Mouse (Mus musculus) layer of hippocampus, adult 2 months (tissue): ENCODE results near the gene Rxfp2. TPM values are rescaled to one million over a fixed set of nuclear protein-coding genes. Genes with fewer than 3 reads are reported as not detected.

Experiments used
- DNase-seq, 2 experiments: peaks; one replicate each; pipeline ENCODE4 v3.0.0; 2022; ENCODE audit warnings: low spot score in 2 of 2
- H3K27ac ChIP-seq: fragments of 200-600 bp; 2 replicates; pipeline ENCODE4 v1.8.1; 2022
- H3K4me3 ChIP-seq: fragments of 200-600 bp; 2 replicates; pipeline ENCODE4 v1.8.1; 2022; ENCODE audit warnings: mild to moderate bottlenecking
- CTCF ChIP-seq: fragments of 200-600 bp; conservative IDR thresholded peaks from 2 replicates; pipeline ENCODE4 v1.8.1; 2022; ENCODE audit warnings: antibody characterized with exemption, mild to moderate bottlenecking, moderate library complexity
- total RNA-seq, 2 experiments: library from RNA; stranded (reverse); gene quantifications; 2 replicates each; pipeline ENCODE4 v1.2.3; 2021

Rxfp2 gene
- total RNA-seq, 2 experiments from 2014 or later: 0.29 TPM; not detected in 1

DNA sequence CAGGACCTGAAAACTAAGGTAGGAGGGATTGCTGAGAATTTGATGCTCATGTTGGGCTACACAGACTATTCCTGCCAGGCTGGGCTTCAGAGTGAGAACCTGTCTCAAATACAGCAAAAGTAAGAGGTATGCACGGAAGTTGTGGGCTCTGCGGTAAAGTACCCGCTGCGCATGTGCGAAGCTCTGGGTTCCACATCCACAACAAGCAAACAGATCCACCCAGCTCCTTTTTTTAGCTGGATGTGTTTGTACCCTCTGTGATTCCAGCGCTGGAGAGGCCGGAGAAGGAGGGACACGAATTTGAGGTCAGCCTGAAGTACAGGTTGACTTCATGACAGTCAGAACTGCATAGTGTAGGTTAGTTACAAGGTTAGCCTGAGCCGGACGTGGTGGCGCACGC is 80.3 kb downstream of the Rxfp2 start:
- DNase-seq: no peak
- H3K4me3 ChIP-seq: no peak overlapping the region
- H3K27ac ChIP-seq: no peak overlapping the region
- no peak for TF ChIP-seq CTCF

- TF ChIP-seq CTCF: no peak
- DNase-seq: no peak
- H3K27ac ChIP-seq: peak overlapping the region; percentile 48
Measured at GRCm38 (mm10) chr5:150101789-150102188, 83.3 kb downstream of the Rxfp2 start.

DNA sequence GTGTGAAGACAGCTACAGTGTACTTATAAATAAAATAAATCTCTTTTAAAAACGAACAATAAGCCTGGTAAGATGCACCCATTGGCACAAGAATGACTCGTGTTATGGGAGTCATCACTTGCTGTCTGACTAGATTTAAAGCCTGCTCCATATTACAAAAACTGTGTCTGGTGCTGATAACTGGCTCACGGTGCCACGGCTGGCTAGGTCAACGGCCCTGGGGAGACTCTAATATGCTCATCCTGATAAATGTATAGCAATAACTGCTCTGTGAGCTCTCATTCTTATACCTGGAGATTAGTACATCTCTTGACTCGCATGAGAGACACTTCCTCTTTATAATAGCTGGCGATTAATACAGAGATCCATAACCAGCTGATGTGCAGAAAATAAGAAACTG is 87.9 kb downstream of the Rxfp2 start:
- no peak for DNase-seq

More at GRCm38 (mm10) chr5:150101789-150102188, 83.3 kb downstream of the Rxfp2 start:
- no peak overlapping the region for H3K4me3 ChIP-seq

GRCm38 (mm10) chr5:150111236-150111635 is 92.8 kb downstream of the Rxfp2 start:
- DNase-seq: no peak
- Histone ChIP-seq H3K4me3 (no peak overlapping the region), H3K27ac (peak overlapping the region; percentile 51; the same call in 1 of the 2 replicates)
- no peak for TF ChIP-seq CTCF

More for the DNA sequence above, 87.9 kb downstream of the Rxfp2 start:
- no peak for TF ChIP-seq CTCF
- Histone ChIP-seq H3K4me3 (no peak overlapping the region), H3K27ac (no peak overlapping the region)

DNA sequence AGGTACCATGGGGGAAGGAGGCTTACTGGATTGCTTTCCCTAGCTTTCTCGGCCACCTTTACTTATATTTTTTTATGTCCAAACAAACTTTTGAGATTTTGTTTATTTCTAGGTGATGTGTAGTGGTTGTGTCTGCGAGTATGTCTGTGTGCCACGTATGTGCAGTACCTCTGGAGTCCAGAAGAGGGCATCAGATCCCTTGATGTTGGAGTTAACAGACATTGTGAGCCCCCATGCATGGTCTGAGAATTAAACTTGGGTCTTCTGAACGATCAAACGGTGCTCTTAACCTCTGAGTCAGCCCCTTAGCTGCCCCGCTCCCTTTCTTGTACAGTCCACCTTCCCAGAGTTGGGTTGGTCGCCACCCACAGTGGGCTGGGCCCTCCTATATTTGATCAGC is 95.5 kb downstream of the Rxfp2 start:
- Histone ChIP-seq H3K4me3 (no peak overlapping the region), H3K27ac (no peak overlapping the region)
- peak; percentile 81 for TF ChIP-seq CTCF
- peak in 1 of 2 experiments; percentile 37 for DNase-seq

DNA sequence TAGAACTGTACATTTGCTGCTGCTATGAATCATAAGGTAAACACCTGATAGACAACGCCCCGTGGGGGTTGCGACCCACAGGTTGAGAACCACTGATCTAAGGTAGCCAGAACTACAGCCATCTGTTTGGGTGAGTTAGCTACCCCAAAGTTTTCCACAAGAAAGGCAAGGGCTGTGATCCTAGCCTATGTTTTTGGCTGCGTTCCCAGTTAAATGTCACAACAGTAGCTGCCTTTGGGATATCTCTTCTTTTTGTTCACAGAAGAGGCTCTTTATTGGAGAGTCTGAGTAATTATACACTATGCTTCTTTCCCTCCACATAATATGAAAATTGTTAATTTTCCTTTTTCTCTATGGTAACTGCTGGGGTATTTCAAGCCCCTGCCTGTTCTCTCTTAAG is 96.3 kb downstream of the Rxfp2 start:
- no peak for TF ChIP-seq CTCF
- Histone ChIP-seq H3K27ac (peak overlapping the region; percentile 48; the same call in 1 of the 2 replicates), H3K4me3 (no peak overlapping the region)
- no peak for DNase-seq

DNA sequence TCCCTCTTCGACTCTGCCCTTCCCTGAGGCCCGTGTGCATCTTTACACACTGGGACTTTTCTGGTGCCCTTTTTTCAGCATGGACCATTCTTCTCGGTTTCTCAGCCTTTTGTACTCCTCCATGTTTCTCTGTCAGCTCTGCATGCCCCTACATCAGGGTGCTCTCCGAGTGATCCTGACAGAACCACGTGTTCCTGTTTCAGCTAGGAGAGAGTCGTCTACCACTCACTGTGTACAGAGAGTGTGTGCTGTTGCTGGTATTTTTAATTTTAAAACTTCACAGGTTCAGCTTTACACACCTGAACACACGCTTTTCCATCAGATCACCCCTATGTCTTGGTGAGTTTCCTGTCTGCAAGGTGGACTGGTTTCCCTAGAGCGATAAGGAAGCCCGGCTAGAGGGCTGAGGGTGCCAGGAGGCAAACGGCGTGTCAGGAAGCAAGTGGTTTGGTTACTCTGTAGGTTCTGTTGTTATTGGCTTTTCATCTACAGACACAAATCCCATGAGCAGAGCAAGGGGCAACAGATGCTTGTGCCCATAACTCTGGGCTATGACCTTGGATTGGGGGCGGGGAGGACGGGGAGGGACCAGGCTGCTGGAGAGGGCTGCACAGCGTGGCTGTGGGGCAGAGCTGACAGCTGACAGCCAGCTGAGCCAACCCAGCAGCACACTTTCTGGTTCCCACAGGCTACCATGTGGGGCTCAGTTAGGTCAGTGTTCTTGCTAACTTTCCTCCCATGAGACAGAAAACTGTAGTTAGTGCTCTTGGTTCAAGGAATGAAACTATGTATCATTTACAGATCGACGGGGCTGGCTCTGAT is 97.0 kb downstream of the Rxfp2 start:
- peak in 1 of 2 experiments; percentile 6 for DNase-seq
- H3K27ac ChIP-seq: peak overlapping the region; percentile 48; the same call in 1 of the 2 replicates
- no peak for TF ChIP-seq CTCF

DNA sequence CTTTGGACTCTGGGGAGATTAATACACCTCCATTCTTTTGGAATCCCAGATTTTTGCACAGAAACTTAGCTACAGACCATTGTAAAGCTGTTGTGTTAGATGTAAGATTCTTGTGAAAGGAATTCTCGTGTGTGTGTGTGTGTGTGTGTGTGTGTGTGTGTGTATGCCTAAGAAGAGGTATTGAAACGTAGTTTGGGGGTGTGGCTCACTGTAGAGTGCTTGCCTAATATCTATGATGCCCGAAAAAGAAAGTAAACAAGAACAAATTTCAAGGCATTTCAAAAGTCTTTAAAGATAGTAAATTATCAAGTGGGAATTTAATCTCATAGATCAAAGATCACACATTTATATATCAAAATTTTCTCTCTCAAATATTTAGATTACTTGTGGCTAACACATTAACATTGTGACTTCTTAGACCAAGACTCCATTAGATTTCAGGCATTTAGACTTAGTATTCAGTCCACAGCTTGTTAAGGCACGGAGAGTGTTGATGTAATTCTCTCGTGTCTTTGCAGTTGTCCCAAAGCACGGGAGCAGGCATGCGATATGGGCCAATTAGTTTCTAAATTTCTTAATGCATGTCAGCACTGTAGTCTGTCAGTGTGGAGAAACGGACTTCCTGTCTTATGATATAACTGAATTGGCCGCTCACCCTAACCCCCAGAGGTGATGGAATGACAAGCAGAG is 97.9 kb downstream of the Rxfp2 start:
- no peak for TF ChIP-seq CTCF
- Histone ChIP-seq H3K4me3 (no peak overlapping the region), H3K27ac (peak overlapping the region; percentile 48; the same call in 1 of the 2 replicates)
- DNase-seq: no peak

More for the DNA sequence above, 97.0 kb downstream of the Rxfp2 start:
- no peak overlapping the region for H3K4me3 ChIP-seq

DNA sequence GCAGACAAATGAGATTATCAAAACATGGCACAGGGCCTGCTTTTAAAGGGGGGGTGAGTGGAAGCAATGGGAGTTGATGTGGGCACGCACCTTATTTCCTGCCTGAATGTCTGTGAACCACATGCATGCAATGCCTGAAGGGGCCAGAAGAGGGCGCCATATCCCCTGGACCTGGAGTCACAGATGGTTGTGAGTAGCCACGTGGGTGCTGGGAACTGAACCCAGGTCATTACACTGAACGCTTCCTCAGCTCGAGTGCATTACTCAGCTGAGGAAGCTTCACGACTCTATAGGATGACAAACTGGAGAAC is 98.4 kb downstream of the Rxfp2 start:
- TF ChIP-seq CTCF: peak; percentile 65
- Histone ChIP-seq H3K4me3 (no peak overlapping the region), H3K27ac (no peak overlapping the region)
- DNase-seq: no peak

DNA sequence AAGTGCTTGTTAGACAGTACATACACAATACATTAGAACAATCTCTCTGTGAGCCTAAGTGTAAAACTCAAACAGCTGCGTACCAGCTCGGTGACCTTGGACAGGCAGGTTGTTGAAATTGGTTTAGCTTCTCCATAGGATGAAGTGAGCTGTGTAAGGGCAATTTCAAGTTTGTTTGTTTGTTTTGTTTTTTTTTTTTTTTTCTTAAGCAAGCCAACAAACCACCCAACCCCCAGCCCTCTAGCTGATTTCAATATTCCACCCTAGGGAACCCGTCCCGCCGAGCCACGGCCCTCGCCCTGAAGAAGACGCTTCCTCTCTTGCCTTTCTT is 99.6 kb downstream of the Rxfp2 start:
- no peak for DNase-seq
- no peak for TF ChIP-seq CTCF
- Histone ChIP-seq H3K4me3 (peak overlapping the region; percentile 65), H3K27ac (peak overlapping the region; percentile 94; the same call in 1 of the 2 replicates)

GRCm38 (mm10) chr5:150118455-150119241 is 100.2 kb downstream of the Rxfp2 start, which contains the start of gene Fry:
Fry (plus strand) TSS chr5:150118645.
- TF ChIP-seq CTCF: no peak
- H3K27ac ChIP-seq: peak within 1 kb of the TSS; percentile 94

DNA sequence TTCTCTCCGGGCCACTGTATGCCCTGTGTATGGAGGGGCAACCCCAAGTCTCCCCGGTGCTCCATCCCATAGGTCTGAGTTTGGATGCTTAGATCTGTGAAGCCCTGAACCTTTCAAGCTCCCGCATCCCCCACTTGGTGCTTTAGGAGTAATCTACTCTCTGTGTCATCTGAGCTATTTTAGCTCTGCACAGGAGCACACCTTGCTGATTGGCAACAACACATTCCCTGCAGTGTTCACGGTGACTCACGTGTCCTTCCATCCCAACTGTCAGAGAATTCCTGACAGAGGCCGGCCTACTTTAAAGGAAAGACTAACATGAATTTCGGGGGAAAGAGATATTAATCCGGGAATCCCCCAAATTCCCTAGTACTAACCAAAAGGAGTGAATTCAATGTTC is 102.2 kb downstream of the Rxfp2 start:
- TF ChIP-seq CTCF: no peak
- H3K4me3 ChIP-seq: no peak overlapping the region

More at GRCm38 (mm10) chr5:150118455-150119241, 100.2 kb downstream of the Rxfp2 start, which contains the start of gene Fry:
- H3K4me3 ChIP-seq: peak within 1 kb of the TSS; percentile 65
- peak; percentile 95 to 96 for DNase-seq

DNA sequence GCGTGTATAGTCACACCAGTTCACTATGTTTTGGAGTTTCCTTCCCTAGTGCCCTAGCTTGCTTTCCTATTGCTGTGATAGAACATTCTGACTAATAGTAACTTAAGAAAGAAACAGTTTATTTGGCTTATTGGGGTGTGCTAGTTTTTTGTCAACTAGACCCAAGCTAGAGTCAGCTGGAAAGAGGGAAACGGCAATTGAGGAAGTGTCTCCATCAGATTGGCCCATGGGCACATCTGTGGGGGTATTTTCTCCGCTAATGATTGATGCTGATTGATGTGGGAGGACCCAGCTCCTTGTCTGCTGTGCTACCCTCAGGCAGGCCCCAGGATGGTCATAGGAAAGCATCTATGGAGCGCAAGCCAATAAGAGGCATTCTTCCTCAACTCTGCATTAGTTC is 103.6 kb downstream of the Rxfp2 start:
- no peak for DNase-seq
- no peak for TF ChIP-seq CTCF
- Histone ChIP-seq H3K27ac (peak overlapping the region; percentile 81), H3K4me3 (no peak overlapping the region; the same call in 1 of the 2 replicates)

More for the DNA sequence above, 102.2 kb downstream of the Rxfp2 start:
- H3K27ac ChIP-seq: peak overlapping the region; percentile 53; the same call in 1 of the 2 replicates
- no peak for DNase-seq
